Mouse (Mus musculus) bone marrow macrophage, adult 2 months (primary cell): ENCODE measurements around the gene Olfr1368.

ENCODE experiments used
- CTCF ChIP-seq: IDR thresholded peaks from 2 replicates; pipeline ENCODE4 v1.5.1; 2012; ENCODE audit warnings: low read depth, mild to moderate bottlenecking, low read length, moderate library complexity
- POLR2A ChIP-seq: IDR thresholded peaks from 2 replicates; pipeline ENCODE4 v1.6.1; 2012; ENCODE audit warnings: mild to moderate bottlenecking, low read depth, low read length, borderline replicate concordance

- TF ChIP-seq CTCF (no peak), POLR2A (no peak)
These were observed 23.5 kb upstream of the Olfr1368 start for GRCm38 (mm10) chr13:21169121-21169656.
